Mouse (Mus musculus): Measurements from ENCODE around the gene Ralgds.

Ralgds gene

DNA sequence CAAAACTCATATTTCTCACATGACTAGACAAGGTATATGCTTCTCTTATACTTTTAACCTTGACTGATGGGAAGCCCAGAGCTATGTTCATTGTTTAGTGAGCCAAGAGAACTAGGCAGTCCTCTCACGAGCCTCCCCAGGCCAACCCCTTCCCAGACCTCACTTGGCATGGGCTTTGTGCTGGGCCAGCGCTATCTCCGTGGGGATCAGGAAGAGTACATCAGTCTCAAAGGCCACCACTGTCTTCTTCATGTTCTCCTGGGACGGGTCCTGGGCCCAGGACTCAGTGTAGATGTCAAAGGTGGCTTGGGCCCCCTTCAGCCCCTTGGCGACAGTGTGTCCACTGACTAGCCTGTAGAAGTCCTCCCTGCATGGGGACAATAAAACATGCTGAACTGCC is 44.5 kb downstream of the Ralgds start:
- CTCF ChIA-PET: no interaction called here

GRCm38 (mm10) chr2:28563303-28563702 is 50.4 kb downstream of the Ralgds start, which contains the start of gene Cel:
Cel (minus strand) TSS chr2:28563403.
- CTCF ChIA-PET: interaction anchor here (0.7 kb wide), 1 partner anchor 16 kb away, joined by 15 read pairs; no protein-coding TSS in a partner anchor

DNA sequence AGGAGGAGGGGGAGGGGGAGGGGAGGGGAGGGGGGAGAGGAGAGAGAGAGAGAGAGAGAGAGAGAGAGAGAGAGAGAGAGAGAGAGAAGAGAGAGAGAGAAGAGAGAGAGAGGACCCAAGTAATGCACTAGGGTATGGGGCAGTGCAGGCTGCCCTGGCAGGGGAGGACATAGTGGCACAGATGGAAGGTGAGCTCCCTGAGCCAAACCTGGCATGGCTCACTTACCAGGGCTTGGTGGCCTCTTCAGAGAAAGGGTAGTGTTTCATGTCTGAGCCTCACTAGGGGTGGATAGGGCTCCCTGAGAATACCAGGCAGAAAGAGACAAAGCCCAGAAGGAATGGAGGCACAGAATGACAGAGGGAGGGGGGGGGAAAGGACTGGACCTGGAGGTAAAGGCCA is 50.9 kb downstream of the Ralgds start:
- CTCF ChIA-PET: interaction anchor here (0.7 kb wide), 1 partner anchor 16 kb away, joined by 15 read pairs; no protein-coding TSS in a partner anchor

- CTCF ChIA-PET: no interaction called here
These were observed 51.5 kb downstream of the Ralgds start for GRCm38 (mm10) chr2:28564380-28564779.

DNA sequence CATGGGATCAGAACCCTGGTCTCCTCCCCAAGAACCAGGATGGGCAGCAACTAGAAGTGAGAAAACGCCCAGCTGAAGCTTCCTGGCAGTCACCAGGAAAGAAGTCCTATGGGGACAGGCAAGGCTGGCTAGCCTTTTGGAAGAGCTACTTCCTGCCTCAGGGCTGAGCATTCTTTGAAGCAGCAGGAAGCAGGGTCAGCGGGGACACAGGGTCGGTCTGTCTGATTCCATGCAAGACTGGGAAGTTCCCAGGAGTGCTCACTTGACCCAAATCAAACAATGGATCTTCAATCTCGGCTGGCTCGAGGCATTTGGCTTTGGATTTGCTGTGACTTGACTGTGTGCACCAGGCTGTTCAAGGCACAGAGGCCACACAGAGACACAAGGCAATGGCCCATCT is 53.6 kb downstream of the Ralgds start:
- CTCF ChIA-PET: no interaction called here

- CTCF ChIA-PET: no interaction called here
These were observed 57.0 kb downstream of the Ralgds start for GRCm38 (mm10) chr2:28569903-28570302.

DNA sequence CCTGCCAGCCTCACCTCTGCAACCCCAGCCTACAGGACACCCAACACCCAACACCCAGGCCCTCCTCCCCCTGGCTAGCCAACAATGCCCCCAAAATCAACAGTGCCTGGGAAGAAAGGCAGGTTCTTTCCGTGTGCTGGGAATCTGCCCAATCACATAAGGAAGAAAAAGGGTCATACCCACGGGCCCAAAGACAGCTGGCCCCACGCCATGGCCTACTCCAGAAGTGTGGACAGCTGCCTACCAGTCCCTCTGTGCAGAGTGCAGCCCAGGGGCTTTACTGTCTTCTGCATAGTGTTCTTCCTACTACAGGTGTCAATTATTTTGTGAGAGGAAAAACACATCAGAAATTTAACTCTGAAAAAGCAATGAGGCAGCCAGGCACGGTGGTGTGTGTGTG is 62.4 kb downstream of the Ralgds start:
- CTCF ChIA-PET: no interaction called here

DNA sequence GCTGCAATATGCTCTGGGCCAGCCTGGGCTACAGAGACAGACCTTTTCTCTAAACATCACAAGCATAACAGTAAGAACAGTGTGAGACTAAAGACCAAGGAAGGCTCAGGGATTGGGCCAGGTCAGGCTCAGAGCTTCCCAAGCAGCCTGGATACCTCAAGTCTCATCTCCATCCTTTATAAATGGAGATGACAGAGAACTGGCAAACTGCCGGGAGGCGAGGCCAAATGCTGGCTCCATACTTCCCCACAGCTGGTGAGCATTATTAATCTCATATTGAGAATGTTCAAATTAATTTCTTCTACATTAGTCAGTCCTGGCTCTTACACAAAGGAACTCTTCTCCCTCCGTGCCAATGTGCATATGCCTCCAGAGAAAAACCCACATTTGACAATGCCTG is 63.9 kb downstream of the Ralgds start:
- CTCF ChIA-PET: no interaction called here

DNA sequence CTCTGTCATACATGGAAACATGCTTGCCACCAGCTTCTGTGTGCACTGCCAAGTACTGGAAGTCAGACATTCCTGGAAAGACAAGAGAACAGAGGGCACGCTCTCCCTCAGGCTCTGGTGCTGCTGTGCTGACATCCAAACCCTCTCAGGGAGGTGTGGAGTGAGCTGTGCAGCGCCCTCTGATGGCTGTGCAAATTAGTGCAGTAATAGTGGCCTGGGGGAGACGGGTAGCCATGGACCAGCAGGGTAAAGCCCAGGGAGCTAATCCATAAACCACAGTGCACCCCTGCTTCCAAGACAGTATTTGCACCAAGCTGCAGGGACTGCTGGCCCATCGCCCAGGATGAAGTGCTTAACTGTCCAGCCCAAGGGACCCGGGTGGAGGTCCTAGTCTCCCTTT is 65.1 kb downstream of the Ralgds start:
- CTCF ChIA-PET: no interaction called here

- CTCF ChIA-PET: interaction anchor here (1.1 kb wide), 1 partner anchor 70 kb away, joined by 9 read pairs; the partner anchor contains the start of gene Ralgds
These were observed 69.9 kb downstream of the Ralgds start for GRCm38 (mm10) chr2:28582647-28583353.

DNA sequence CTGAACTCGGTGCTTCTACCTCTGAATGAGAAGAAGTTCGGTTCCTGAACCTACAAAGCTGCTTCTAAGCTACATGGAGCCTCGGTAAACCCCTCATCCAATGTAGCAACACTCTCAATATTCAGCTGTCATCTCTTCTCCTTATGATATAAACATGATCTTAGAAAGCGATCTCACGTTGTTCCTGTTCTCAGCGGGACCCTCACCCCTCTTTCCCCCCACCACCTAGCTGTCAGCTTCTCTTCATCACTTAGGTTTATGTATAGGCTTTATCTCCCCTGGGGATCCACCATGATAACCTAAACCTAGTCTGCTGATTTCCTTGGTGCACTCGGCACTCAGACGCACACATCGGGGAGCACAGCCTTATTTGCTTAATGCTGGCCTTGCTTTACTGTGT is 70.7 kb downstream of the Ralgds start, which contains the start of gene Gtf3c5:
Gtf3c5 (minus strand) TSS at position 101 of the 400 bp plus-strand sequence.
- CTCF ChIA-PET: no interaction called here

GRCm38 (mm10) chr2:28585043-28585571 is 72.2 kb downstream of the Ralgds start:
- CTCF ChIA-PET: interaction anchor here (0.6 kb wide), 1 partner anchor 22 kb away, joined by 4 read pairs; no protein-coding TSS in a partner anchor

GRCm38 (mm10) chr2:28585730-28586129 is 72.8 kb downstream of the Ralgds start:
- CTCF ChIA-PET: no interaction called here

DNA sequence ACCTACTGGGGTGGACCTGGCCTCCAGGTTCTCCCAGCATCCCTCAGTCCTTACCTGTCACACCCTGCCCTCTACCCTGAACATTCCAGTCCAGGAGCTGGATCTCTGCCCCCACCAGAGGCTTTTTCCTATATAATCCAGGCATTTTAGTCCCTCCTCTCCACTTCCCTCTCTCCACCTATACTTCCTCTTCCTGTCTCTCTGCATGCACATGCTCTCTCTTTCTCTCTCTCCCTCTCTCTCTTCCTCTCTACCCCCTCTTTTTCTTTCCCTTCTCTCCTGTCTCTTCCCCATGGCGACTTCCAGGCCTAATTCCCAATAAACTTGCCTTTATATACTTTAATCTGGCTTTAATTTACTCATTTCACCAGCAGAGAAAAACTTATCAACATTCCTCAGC is 75.6 kb downstream of the Ralgds start:
- CTCF ChIA-PET: no interaction called here

DNA sequence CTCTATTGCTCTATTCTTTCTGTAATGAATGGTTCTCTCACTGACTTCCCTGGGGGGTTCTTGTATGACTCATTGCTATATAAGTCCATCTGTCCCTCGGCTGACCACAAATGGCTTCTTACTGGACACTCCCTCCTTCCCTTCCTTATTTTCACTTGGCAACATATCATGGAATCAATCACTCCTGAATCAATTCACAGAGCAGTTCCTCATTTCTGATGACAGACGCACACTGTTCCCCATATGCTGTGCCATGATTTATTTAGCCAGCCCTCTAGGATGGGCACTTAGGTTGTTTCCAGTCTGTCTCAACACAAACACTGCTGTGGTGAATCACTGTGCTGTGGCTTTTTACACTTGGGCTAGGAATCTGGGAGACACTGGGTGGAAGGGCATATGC is 78.6 kb downstream of the Ralgds start:
- CTCF ChIA-PET: no interaction called here

DNA sequence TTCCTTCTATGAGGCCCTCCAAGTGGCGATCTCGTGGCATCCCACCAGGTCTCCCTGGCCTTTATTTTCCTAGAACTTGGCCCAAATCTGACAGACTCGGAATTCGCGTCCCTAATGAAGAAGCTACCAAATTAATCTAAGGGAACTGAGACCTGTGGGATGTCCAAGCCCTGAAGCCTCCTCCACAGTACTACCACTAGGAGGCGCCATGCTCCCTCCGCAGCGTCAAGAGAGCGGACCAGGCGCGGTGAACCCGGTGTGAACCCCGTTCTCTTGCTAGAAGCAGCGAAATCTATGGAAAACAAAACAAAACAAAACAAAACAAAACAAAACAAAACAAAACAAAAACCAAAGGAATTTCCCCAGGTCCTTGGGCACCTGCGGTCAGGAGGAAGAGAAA is 79.9 kb downstream of the Ralgds start:
- CTCF ChIA-PET: interaction anchor here (0.6 to 1.6 kb wide), 4 partner anchors 20 to 590 kb away, joined by 3 to 9 read pairs (median 4); no protein-coding TSS in a partner anchor

DNA sequence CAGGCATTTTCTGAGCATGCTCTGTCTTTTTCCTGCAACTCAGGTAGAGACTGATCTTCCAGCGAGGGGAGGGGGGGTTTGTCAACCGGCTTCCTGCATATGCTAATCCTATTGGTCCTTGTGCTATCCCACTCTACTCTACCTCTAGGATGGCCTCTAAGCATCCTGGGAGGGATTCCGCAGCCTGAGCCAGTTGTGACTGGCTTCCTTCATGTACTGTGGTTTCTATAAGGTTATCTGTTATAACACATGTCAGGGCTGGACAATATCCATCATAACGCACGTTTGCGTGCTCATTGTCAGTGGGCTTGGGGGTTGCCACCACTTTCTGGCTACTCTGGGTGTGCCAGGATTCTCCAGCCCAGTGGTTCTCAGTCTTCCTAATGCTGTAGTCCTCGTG is 83.1 kb downstream of the Ralgds start:
- CTCF ChIA-PET: interaction anchor here (0.8 kb wide), 1 partner anchor 20 kb away, joined by 3 read pairs; no protein-coding TSS in a partner anchor

DNA sequence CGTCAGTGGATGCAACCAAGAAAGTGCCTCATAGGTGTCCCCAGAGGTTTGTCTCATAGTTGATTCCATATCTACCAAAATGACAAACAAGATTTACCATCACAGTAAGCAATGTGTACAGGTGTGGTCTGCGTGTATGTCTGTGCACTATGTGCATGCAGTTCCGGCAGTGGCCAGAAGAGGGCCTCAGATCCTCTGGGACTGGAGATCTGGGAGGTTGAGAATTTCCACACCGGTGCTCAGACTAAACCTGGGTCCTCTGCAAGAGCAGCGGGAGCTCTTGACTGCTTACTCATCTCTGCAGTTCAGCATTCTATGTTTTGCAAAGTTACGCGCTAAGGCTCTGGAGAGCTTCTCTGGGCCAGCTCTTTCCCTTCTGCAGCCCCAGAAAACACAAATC is 84.1 kb downstream of the Ralgds start:
- CTCF ChIA-PET: interaction anchor here (0.8 kb wide), 1 partner anchor 19 kb away, joined by 3 read pairs; no protein-coding TSS in a partner anchor

- CTCF ChIA-PET: interaction anchor here (0.6 kb wide), 1 partner anchor 23 kb away, joined by 3 read pairs; no protein-coding TSS in a partner anchor
These were observed 85.0 kb downstream of the Ralgds start for GRCm38 (mm10) chr2:28597733-28598547.

- CTCF ChIA-PET: no interaction called here
These were observed 86.0 kb downstream of the Ralgds start for GRCm38 (mm10) chr2:28598692-28599568.

- CTCF ChIA-PET: no interaction called here
These were observed 86.6 kb downstream of the Ralgds start for GRCm38 (mm10) chr2:28599569-28599900.

All from spleen, embryonic (tissue).